Mouse (Mus musculus) ZHBTc4 (cell line): ENCODE data around the gene Bckdhb.

ENCODE experiments used
- DNase-seq: peaks from one replicate; pipeline ENCODE4 v3.0.0-alpha.2; 2011; ENCODE audit warnings: low read depth, low spot score

Bckdhb gene

DNA sequence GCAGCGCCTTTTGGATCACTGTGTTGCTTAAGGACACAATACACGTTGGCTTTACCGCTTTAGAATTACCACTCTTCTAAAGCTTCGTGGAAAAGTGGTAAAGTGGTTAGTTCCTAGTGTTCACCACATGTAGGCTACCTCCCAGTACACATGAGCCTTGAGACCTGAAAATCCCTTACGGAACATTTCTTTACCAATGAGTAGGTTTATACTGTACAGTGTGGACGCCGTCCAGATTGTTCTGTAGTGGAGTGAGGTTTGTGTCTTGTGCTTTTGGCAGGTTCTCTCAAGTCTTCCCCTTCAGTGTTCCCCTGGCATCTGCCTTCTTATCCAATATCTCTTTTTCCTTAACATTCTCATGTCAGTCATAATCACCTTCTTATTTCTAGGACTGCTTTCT lies 178.4 kb downstream of the Bckdhb start:
- no peak for DNase-seq

DNA sequence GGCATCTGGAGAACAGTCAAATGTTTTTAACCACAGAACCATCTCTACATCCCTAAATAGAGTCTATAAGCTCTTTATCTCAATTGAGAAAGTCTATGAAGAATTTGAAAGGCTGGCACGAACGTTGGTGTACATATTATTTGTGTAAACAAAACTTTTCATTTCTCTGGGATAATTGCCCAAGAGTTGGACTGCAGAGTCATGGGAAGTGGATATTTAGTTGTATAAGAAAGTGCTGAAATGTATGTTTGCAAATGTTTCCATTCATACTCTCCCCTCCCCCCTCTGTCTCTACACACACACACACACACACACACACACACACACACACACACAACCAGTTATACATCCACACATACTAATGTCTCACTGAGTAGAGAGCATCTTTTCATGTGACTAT lies 181.5 kb downstream of the Bckdhb start:
- DNase-seq, result no peak

DNA sequence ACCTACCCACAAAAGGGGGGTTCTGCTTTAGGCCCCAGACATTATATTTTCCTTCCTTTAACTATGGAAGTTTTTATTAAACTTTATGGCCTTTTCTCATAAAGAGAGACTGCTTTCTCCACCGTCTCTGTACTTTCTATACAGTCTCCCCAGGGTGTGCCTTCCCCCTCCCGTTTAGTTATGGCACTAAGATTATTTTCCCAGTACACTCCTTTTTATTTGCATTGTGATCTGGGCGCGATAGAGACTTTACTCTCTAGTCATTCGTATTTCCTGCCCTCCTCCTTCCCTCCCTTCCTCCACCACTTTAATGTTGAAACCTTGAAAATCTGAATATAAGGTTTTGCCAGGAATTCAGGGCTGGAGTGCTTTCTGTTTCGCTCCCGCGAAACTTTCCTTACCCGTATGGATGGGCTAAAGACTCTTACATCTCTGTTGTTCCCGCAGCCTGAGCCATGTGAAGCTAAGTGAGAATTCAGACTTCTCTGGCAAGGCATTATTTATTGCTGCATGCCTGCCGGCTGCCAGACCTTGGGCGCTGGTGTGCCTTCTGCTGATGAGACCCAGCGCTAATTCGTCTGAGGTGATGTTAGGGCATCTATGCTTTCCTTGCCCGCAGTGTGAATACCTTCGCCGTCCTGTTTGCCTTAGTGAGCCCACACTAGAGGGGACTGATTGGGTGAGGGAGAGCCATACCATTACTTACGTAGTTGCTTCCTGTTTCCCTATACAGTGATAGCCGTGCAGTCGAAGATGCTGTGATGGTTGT lies 182.3 kb downstream of the Bckdhb start:
- DNase-seq, result no peak

DNA sequence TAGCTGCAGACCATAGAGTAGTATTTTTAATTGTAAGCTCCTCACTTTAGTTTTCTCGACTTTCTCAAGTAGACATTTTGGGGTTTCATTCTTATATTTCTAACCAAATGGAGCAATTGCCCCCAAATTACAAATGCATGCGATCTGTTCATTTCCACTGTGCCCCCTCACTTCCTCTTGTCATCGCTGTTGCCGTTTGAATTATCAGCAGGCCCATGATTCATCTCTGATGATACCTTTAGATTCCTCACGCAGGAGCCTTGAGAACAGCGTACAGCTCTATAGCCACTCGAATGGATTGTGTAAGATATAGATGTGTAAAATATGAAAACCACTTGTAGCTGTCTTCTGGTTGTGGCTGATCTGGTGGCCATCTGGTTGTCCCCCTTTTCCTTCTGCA lies 183.6 kb downstream of the Bckdhb start:
- DNase-seq, result no peak

DNA sequence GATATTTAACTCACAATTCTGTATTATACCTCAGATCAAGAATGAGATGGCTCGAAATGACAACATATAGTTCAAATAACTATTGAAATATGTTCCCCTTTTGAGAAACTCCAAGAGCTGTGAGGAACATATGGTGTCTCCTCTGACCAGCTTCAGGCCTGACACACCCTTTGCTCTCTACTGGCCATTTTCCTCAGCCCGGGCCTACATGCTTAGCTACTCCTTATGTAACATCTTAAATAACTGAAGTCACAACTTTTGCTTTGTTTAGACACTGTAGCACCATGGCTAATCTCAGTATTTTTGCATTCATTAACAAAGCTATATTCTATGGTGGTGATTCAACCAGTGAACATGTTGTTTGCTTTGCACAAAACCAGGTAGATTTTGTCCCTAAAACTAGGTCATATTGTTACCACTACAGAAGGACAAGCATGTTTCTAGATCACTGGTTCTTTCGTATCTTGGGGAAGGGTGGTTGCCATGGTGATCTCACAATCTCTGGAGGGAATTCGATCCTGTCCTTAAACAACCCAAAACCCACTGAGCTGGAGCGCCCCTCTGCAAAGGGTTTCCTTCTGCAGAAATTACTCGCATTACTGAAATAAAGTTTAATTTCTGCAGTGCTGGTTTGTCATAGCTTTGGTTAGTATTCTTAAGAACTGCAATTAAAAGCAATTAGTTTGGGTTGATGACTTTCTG lies 185.0 kb downstream of the Bckdhb start:
- no peak for DNase-seq

DNA sequence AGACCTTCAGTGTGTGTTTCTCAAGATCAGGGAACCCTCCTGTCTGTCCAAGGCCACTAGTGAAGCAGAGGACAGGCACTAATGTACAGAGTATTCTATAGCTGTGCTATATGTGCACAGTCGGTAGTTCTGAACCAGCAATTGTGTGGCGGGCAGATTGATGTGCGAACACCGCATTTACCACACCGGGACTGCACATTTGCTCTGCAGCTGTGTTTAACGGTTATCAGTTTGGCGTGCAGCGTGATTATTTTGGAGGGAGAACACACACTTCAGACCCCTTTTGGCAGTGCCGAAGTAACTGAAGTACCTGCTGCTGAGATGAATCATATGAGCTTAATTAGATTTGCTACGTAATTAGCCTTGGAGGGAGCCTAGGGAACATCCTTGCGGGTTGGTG lies 185.7 kb downstream of the Bckdhb start:
- no peak for DNase-seq

DNA sequence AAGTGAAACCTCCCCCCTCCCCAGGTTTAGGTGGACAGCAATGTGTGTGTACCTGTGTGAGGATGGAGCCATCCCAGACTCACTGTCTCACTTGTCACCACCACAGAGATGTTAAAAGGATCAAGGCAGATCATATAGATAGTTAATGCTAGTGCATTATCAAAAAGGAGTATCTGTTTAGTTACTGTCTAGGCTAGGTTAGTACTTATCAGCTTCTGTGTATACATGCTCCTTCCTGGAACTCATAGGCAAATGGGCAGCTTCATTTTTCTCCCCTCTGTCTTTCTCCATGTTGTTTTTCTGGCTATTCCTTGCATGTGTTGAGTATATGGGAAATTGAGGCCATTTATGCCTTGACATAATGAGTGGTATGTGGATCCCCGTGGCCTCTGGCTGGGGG lies 187.4 kb downstream of the Bckdhb start:
- no peak for DNase-seq

DNA sequence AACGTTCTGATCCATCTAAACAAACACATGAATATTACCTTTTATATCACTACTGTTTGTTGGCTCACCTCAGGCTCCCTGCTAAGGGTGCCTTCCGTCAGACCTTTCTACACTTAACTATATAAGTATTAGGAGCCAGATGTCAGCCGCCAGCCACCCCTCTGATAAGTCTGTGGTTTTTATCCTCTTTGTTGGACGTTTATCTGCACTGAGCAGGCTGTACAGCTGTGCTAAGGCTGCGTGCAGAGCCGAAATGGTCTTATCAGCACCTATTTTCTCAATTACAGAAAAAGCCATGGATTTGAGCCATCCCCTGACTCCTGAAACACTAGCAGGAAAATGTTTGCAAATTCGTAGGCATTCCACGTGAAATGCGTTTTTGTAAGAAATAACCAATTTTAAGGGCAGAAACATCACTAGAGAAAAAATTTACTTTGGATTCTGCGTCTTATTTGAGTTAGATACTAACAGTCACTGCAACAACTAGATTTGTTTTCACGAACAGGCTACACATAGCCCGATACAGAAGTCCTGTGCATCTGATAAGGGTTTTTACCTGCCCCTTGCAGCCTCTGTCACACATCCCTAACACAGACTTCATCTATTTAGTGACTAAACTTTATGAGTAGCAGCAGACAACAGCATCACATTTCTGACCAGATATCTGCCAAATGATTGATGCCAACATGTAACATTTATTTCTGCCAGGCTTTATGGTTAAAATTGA lies 188.1 kb downstream of the Bckdhb start:
- DNase-seq, result no peak

DNA sequence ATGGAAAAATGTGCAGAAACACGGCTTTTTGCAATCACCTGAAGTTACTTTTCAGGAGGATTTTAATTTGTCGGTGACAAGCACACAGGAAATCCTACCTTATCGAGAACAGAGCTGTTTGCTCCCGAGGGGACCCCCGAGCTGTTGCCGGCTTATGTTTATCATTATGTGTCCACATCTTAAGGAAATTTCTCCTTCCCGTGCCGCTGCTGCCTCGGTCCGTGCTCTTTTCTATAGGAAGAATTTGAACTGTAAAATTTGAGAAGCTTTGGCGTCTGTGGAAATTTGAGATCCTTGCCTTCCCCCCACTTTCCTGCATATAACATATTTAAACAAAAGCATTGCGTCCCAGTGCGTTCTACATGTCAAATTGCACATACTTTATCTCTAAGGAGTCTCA lies 189.3 kb downstream of the Bckdhb start:
- DNase-seq, result no peak

DNA sequence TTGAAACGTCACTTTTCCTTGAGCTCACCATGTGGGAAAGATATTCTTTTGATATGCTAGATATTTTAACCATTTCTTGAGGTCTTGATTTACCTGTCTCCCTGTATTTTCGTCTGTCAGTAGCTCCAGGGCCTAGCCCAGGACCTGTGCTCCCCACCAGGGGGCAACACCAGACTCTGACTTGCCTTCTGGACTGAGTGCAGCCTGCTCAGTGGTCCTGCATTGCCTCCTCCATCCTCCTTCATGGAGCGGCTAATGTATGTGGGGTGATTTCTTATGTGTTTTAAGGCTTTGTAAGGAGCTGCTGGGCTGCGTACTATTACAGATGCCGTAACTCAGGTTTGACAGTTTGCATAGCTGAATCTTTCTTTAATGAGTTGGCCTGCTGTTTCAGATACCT lies 192.4 kb downstream of the Bckdhb start:
- peak; percentile 51 for DNase-seq

DNA sequence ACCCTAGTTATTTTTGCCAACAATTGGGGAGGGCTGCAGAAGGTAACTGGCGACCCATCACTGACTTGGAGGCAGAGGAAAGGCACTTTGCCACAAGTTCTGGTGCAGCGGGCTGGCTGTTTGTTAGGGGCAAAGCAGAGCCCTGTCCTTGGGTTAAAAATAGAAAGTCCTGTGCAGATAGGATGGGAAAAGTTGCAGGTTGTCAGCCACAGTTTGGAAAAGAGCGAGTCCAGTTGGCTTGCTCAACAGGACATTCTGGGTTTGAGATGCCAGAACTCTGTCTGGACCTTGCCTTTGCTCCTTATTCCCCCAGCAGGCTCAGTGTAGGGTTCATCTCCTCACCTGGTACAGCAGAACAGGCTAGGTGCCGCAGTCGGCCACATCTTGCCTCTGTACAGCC lies 200.1 kb downstream of the Bckdhb start:
- DNase-seq, result no peak

DNA sequence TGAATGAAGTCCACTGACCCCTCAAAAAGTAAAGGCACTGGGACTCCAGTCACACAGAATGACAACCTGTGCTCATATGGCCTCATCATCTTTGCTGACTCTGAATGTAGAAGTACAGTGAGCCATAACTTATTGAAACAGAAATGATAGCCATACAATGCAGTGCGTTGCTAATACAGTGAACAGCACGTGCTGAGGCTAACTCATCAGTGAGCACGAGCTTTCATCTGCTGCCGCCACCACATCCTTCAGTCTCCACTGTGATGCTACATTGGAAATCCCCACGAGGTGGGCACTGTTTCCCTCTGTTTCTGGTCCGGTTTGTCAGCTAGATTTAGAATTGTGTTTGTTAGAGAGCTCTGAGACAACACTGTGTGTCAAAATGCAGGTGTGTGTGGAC lies 205.4 kb downstream of the Bckdhb start:
- no peak for DNase-seq

DNA sequence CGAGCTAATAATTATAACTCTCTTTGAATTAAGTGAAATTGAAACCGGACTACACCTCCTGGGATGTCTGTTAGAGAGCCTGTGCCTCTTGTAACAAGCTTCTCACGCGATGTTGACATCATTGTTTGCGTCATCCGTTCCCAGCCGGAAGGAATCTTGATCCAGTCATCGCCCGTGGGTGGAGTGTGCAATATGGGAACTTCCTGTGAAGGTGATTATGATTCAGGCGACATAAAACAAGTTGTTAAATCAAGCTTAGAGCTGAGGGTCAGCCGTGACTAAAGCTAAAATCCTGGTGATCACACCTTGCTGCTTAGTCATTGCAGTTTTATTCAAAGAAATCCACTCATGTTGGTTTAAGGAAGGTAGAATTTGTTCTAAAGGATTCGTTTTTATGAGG lies 210.1 kb downstream of the Bckdhb start:
- no peak for DNase-seq

DNA sequence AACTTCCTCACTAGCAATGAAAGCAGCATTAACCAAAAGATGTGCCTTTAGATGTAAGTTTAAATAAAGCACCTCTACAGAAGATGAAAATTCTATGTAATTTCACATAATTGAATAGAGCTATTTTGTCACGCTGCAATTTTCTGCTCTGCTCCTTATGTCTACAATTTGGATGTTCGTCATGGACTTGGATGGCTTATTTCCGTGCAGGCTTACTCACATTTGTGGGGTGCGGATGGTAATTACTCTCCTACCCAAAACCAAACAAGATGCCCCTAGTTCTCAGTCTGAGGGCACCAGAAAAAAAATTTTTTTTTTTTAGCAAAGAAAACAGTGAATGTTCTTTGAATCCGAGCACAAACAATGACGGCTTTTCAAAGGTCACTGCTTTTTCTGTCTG lies 212.2 kb downstream of the Bckdhb start:
- DNase-seq, result no peak

DNA sequence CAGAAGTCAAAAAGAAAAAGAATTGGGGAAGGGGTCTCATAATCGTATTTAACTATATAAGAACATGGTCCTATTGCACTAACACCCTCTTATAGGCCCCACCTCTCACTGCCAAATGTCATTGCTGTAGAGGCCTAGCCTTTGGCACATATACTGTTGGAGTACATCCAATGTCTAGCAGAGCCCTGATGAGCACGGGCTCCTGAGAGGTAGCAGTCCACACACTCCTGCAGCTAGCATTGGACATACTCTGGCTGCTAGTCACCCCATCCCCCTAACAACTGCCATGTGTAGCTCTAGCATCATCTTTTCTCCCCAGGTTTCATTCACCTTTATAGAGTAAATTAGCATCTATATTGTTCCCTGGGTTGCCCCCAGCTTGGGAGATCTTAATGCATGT lies 223.2 kb downstream of the Bckdhb start:
- DNase-seq, result no peak
